Mouse (Mus musculus) heart, embryonic 11.5 days (tissue): ENCODE measurements around the gene Alg1. TPM values are rescaled to one million over a fixed set of nuclear protein-coding genes. Genes with fewer than 3 reads are reported as not detected.

Experiments used
- ATAC-seq: fragments of 200-750 bp; cut with Nextera tagmentation; replicated peaks from 2 replicates; pipeline ENCODE4 v1.8.0; 2017; ENCODE audit warnings: moderate library complexity; ENCODE audit not compliant: insufficient number of reproducible peaks, low FRiP score, low TSS enrichment
- H3K27ac ChIP-seq: fragments of 300-500 bp; sonication (generic); 2 replicates; pipeline ENCODE4 v1.5.1; 2014; ENCODE audit warnings: mild to moderate bottlenecking, low read depth, low read length
- H3K27me3 ChIP-seq: fragments of 300-500 bp; sonication (generic); 2 replicates; pipeline ENCODE4 v1.6.1; 2014; ENCODE audit warnings: mild to moderate bottlenecking, low read length, mixed read lengths; ENCODE audit not compliant: control insufficient read depth, insufficient read depth
- H3K36me3 ChIP-seq: fragments of 300-500 bp; sonication (generic); 2 replicates; pipeline ENCODE4 v1.6.1; 2014; ENCODE audit warnings: mild to moderate bottlenecking, low read length, moderate library complexity, mixed read lengths; ENCODE audit not compliant: control insufficient read depth, insufficient read depth
- H3K4me1 ChIP-seq: fragments of 300-500 bp; sonication (generic); 2 replicates; pipeline ENCODE4 v1.6.1; 2014; ENCODE audit warnings: low read length; ENCODE audit not compliant: control insufficient read depth, insufficient read depth
- H3K4me2 ChIP-seq: fragments of 300-500 bp; sonication (generic); 2 replicates; pipeline ENCODE4 v1.6.1; 2014; ENCODE audit warnings: mild to moderate bottlenecking, moderate library complexity
- H3K4me3 ChIP-seq: fragments of 300-500 bp; sonication (generic); 2 replicates; pipeline ENCODE4 v1.5.1; 2014; ENCODE audit warnings: low read depth, low read length
- H3K9ac ChIP-seq: fragments of 300-500 bp; sonication (generic); 2 replicates; pipeline ENCODE4 v1.6.1; 2014; ENCODE audit warnings: mild to moderate bottlenecking, low read depth, low read length, moderate library complexity
- H3K9me3 ChIP-seq: fragments of 300-500 bp; sonication (generic); replicated peaks from 2 replicates; pipeline ENCODE4 v1.6.1; 2016; ENCODE audit warnings: low read length; ENCODE audit not compliant: control insufficient read depth
- WGBS: fragments of 180-500 bp; shearing (Covaris S2); extraction: QIAGEN DNeasy Blood & Tissue Kit; methylation state at CpG from one replicate; pipeline ENCODE4 v1.1.7; 2014; ENCODE audit not compliant: insufficient replicate concordance; 5-methylcytosine and 5-hydroxymethylcytosine counted together
- microRNA-seq: library from miRNA; unstranded; fragments of <30 nt; microRNA quantifications from one replicate; pipeline ENCODE4, GENCODE M21; 2016; ENCODE audit warnings: borderline number of aligned reads
- polyA plus RNA-seq: library from polyadenylated mRNA; unstranded; fragments of >200 nt; fragmentation: Nextera tagmentation; extraction: Ambion mirVana; gene quantifications from 2 replicates; pipeline ENCODE4 v1.2.1, GENCODE M21; 2014

The Alg1 gene
- polyA plus RNA-seq, 1 experiment from 2014 or later: 24.3 TPM

DNA sequence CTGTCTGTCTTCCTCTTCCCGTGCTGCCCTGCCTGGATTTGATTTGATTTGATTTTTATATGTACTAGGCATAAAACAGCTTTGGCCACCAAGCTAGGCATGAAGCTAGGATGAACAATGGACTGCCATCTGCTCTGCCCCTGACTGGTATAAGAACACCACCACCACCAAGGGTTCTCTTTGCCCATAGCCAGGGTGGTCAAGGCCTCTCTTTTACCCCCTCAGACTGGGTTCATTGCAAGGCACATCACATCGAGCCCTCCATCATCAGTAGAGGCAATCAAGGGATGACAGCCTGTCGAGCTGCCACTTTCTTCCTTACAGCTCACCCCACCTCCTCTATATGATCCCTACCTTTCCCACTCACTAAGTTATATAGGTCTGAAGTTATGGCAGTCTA, 39.0 kb downstream of the Alg1 start:
- no peak for ATAC-seq
- 71% methylated on average over 3 of the region's 3 CpGs for WGBS
- no peaks in the 10 kb centered on the region for H3K27me3 ChIP-seq

DNA sequence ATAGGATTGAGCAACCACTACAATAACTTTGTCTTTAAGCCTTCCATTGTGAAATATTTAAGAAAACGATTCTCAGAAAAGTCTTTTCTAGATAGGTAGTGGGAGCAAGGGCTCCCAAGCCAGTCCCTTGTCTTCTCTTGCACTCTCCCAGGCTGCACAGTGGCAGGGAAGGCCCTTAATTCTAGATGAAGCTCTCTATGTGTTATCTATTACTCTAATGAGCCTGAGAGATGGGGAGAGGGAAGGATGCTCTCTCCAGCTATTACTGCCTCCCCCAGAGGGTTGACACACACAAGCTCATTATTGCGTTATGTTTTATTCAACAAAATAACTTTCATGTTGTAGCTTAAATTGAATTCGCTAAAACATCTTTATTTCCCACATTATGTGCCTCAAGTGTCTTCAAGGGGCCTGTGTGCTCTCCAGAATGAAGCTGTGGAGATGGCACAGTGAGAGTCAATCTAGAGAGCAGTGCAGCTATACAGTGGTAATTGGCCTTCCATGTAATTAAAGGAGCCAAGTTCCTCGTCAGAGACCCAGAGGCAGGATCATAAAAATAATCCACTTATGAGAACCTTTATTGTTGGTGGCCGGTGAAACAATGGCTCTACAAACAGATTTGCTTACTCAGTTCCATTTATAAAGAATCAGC, 46.3 kb downstream of the Alg1 start:
- Histone ChIP-seq H3K4me3 (no peak overlapping the region), H3K9me3 (no peaks in the 10 kb centered on the region), H3K27ac (no peak overlapping the region), H3K4me1 (no peaks in the 10 kb centered on the region), H3K27me3 (no peaks in the 10 kb centered on the region), H3K36me3 (no peaks in the 10 kb centered on the region), H3K9ac (no peak overlapping the region), H3K4me2 (no peak overlapping the region)
- WGBS: 82% methylated on average over 5 of the region's 5 CpGs
- ATAC-seq: no peak

More for the DNA sequence above, 39.0 kb downstream of the Alg1 start:
- Histone ChIP-seq H3K4me2 (no peak overlapping the region), H3K27ac (no peak overlapping the region), H3K4me1 (no peaks in the 10 kb centered on the region), H3K9me3 (no peaks in the 10 kb centered on the region), H3K36me3 (no peaks in the 10 kb centered on the region), H3K9ac (no peak overlapping the region), H3K4me3 (no peak overlapping the region)

DNA sequence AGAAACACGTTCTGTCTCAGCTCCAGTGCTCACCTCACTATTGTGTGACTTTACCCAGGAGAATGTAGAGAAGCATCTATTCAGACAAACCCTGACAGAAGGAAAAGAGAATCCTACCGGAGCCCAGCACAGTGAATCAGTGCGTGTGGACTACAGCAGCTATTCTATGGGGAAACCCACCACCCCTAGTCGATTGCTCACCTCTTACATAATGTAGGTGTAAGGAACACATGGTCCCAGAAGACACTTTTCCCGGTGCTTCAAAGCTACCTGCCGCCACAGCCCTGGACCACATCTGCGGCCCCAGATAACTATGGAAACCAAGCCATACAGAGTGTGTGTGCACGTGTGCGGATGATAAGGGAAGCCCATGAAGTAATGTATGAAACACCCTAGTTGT, 49.3 kb downstream of the Alg1 start:
- Histone ChIP-seq H3K27ac (no peak overlapping the region), H3K4me1 (no peaks in the 10 kb centered on the region), H3K4me3 (no peak overlapping the region), H3K4me2 (no peak overlapping the region), H3K9ac (no peak overlapping the region), H3K27me3 (no peaks in the 10 kb centered on the region), H3K9me3 (no peaks in the 10 kb centered on the region), H3K36me3 (no peaks in the 10 kb centered on the region)
- no peak for ATAC-seq
- 82% methylated on average over 9 of the region's 9 CpGs for WGBS

DNA sequence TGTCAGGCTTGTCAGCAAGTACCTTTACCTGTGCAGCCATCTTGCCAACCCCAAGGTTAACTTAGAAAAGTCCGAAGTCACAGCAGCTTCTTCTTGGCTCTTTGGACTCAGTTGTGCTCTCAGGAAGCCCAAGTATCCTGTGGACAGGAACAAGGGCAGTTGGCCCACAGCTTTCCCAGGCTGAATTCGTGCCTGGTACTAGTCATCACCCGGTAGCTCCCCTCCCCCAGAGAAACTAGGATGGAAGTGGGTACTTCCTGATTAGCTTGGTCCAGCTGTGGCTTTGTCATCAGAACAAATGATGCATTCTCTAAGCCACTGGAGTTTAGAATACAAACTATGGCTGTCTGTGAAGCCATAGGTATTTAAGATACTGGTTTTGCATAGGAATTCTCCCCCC, 52.0 kb downstream of the Alg1 start:
- Histone ChIP-seq H3K36me3 (no peaks in the 10 kb centered on the region), H3K27ac (no peak overlapping the region), H3K9ac (no peak overlapping the region), H3K4me2 (no peak overlapping the region), H3K4me3 (no peak overlapping the region), H3K9me3 (no peaks in the 10 kb centered on the region), H3K4me1 (no peaks in the 10 kb centered on the region), H3K27me3 (no peaks in the 10 kb centered on the region)
- WGBS: 55% methylated on average over 3 of the region's 3 CpGs
- no peak for ATAC-seq

Small RNAs within 50 kb of the gene (microRNA-seq; reads per million reads assigned to microRNA genes)
- gene Gm23689 (not detected), gene Gm26095 (not detected), gene Mir6364 (not detected)

Other genes starting within 250 kb of the Alg1 start
- gene Sept12, start 235.8 kb upstream of the Alg1 start, polyA plus RNA-seq: not detected in 2 replicates
- gene Smim22, start 226.3 kb upstream of the Alg1 start, polyA plus RNA-seq: 1.6 and 3.2 TPM in 2 replicates
- gene Rogdi, start 220.1 kb upstream of the Alg1 start, polyA plus RNA-seq: 50.1 and 54.4 TPM in 2 replicates
- 58.9 and 88.6 TPM in 2 replicates for gene Glyr1, start 183.8 kb upstream of the Alg1 start, polyA plus RNA-seq
- 16.6 and 16.8 TPM in 2 replicates for gene Ubn1, start 183.6 kb upstream of the Alg1 start, polyA plus RNA-seq
- gene Ppl, start 101.2 kb upstream of the Alg1 start, polyA plus RNA-seq: 1.3 and 1.6 TPM in 2 replicates
- 0.11 TPM in 1 of 2 replicates, not detected in the other for gene Sec14l5, start 86.5 kb upstream of the Alg1 start, polyA plus RNA-seq
- gene Nagpa, start 29.6 kb upstream of the Alg1 start, polyA plus RNA-seq: 11.3 and 13.0 TPM in 2 replicates
- gene AU021092, start 11.3 kb upstream of the Alg1 start, polyA plus RNA-seq: 0.83 and 1.4 TPM in 2 replicates
- gene Eef2kmt, start 22.4 kb downstream of the Alg1 start, polyA plus RNA-seq: 20.5 and 24.9 TPM in 2 replicates